Mouse (Mus musculus) heart, embryonic 16.5 days (tissue): ENCODE data around the gene Slc22a15. TPM values are rescaled to one million over a fixed set of nuclear protein-coding genes. Genes with fewer than 3 reads are reported as not detected.

ENCODE experiments used
- ATAC-seq: fragments of 200-750 bp; cut with Nextera tagmentation; replicated peaks from 2 replicates; pipeline ENCODE4 v1.8.0; 2017; ENCODE audit warnings: moderate number of reproducible peaks; ENCODE audit not compliant: insufficient read depth, low FRiP score; ENCODE audit errors: extremely low read depth
- H3K27ac ChIP-seq: fragments of 300-500 bp; sonication (generic); 2 replicates; pipeline ENCODE4 v1.5.1; 2014; ENCODE audit warnings: mild to moderate bottlenecking, low read length, control low read depth, moderate library complexity
- H3K27me3 ChIP-seq: fragments of 300-500 bp; sonication (generic); 2 replicates; pipeline ENCODE4 v1.6.1; 2014; ENCODE audit warnings: low read length, mixed read lengths; ENCODE audit not compliant: control insufficient read depth, insufficient read depth
- H3K36me3 ChIP-seq: fragments of 300-500 bp; sonication (generic); 2 replicates; pipeline ENCODE4 v1.6.1; 2014; ENCODE audit not compliant: control insufficient read depth, insufficient read depth
- H3K4me1 ChIP-seq: fragments of 300-500 bp; sonication (generic); 2 replicates; pipeline ENCODE4 v1.6.1; 2014; ENCODE audit warnings: low read length, mixed read lengths; ENCODE audit not compliant: control insufficient read depth, insufficient read depth
- H3K4me2 ChIP-seq: fragments of 300-500 bp; sonication (generic); 2 replicates; pipeline ENCODE4 v1.6.1; 2014; ENCODE audit warnings: low read depth, mild to moderate bottlenecking, control low read depth, low read length
- H3K4me3 ChIP-seq: fragments of 300-500 bp; sonication (generic); 2 replicates; pipeline ENCODE4 v1.5.1; 2014; ENCODE audit warnings: mild to moderate bottlenecking, control low read depth, low read length
- H3K9ac ChIP-seq: fragments of 300-500 bp; sonication (generic); 2 replicates; pipeline ENCODE4 v1.6.1; 2014; ENCODE audit warnings: low read length, control low read depth
- H3K9me3 ChIP-seq: fragments of 300-500 bp; sonication (generic); replicated peaks from 2 replicates; pipeline ENCODE4 v1.6.1; 2016; ENCODE audit warnings: low read length; ENCODE audit not compliant: control insufficient read depth
- WGBS: fragments of 180-500 bp; shearing (Covaris S2); extraction: QIAGEN DNeasy Blood & Tissue Kit; methylation state at CpG from one replicate; pipeline ENCODE4 v1.1.7; 2014; 5-methylcytosine and 5-hydroxymethylcytosine counted together
- polyA plus RNA-seq: library from polyadenylated mRNA; unstranded; fragments of >200 nt; fragmentation: Nextera tagmentation; extraction: Ambion mirVana; gene quantifications from 2 replicates; pipeline ENCODE4 v1.2.1, GENCODE M21; 2015

The Slc22a15 gene
- polyA plus RNA-seq, 1 experiment from 2014 or later, result 3.5 TPM

DNA sequence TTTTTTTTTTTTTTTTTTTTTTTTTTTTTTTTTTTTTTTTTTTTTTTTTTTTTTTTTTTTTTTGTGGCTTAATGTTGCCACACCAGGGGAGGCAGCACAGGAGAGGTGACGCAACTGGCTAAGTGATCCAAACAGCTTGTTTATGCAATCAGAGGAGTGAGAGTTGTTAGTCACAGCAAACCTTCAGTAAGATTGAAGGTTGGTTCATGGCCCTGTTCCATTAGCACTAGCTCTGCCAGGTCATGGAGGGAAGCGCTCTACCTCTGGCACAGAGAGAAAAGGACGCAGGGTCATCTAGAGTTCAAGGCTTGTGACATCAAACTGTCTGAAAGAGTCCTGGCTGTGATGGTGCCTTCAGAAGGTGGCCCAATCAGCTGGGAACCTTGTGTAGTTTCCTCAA lies 24.3 kb upstream of the Slc22a15 start:
- no peak overlapping the region for H3K27ac ChIP-seq
- ATAC-seq, result no peak
- no peaks in the 10 kb centered on the region for H3K9me3 ChIP-seq
- H3K4me1 ChIP-seq, result no peaks in the 10 kb centered on the region
- H3K27me3 ChIP-seq, result 0 out of 2 replicates have a peak, but pooled peaks cover 2% of the 10 kb centered on the region
- no peak overlapping the region for H3K4me3 ChIP-seq
- 61% methylated on average over 3 of the region's 3 CpGs for WGBS
- H3K36me3 ChIP-seq, result no peaks in the 10 kb centered on the region
- no peak overlapping the region for H3K9ac ChIP-seq
- H3K4me2 ChIP-seq, result no peak overlapping the region

- no peak overlapping the region for H3K9ac ChIP-seq
- no peak for ATAC-seq
- WGBS, result 66% methylated on average over 4 of the region's 4 CpGs
Measured at GRCm38 (mm10) chr3:101947250-101947649, 23.0 kb upstream of the Slc22a15 start.

GRCm38 (mm10) chr3:101945257-101945656 lies 21.0 kb upstream of the Slc22a15 start:
- no peak overlapping the region for H3K27ac ChIP-seq
- H3K27me3 ChIP-seq, result 0 out of 2 replicates have a peak, but pooled peaks cover 2% of the 10 kb centered on the region
- H3K9ac ChIP-seq, result no peak overlapping the region
- ATAC-seq, result no peak
- no peaks in the 10 kb centered on the region for H3K36me3 ChIP-seq
- no peak overlapping the region for H3K4me2 ChIP-seq
- no peaks in the 10 kb centered on the region for H3K9me3 ChIP-seq
- H3K4me3 ChIP-seq, result no peak overlapping the region
- 72% methylated on average over 5 of the region's 5 CpGs for WGBS
- H3K4me1 ChIP-seq, result no peaks in the 10 kb centered on the region

More at GRCm38 (mm10) chr3:101947250-101947649, 23.0 kb upstream of the Slc22a15 start:
- Histone ChIP-seq H3K27ac (no peak overlapping the region), H3K4me1 (no peaks in the 10 kb centered on the region), H3K4me3 (no peak overlapping the region), H3K9me3 (no peaks in the 10 kb centered on the region), H3K4me2 (no peak overlapping the region), H3K27me3 (0 out of 2 replicates have a peak, but pooled peaks cover 2% of the 10 kb centered on the region), H3K36me3 (no peaks in the 10 kb centered on the region)

DNA sequence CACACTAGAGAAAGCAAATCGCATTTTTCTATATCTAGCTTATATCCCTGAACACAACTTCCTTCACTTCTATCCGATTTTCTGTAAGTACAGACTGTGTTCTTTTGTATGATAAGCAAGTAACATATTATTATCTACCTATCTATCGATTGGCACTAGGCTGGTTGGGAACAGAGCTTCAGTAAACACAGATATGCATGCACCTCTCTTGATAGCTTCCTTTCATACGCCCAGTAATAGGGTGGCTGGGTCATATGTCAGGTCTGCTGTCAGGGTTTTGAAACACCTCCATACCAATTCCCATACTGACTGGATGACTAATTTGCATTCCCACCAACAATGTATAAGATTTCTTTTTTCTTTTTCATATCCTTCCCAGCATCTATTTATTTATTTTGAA lies 16.2 kb upstream of the Slc22a15 start:
- Histone ChIP-seq H3K27ac (no peak overlapping the region), H3K36me3 (no peaks in the 10 kb centered on the region), H3K9ac (no peak overlapping the region), H3K4me2 (no peak overlapping the region), H3K27me3 (0 out of 2 replicates have a peak, but pooled peaks cover 2% of the 10 kb centered on the region), H3K9me3 (no peaks in the 10 kb centered on the region), H3K4me1 (no peaks in the 10 kb centered on the region), H3K4me3 (no peak overlapping the region)
- 64% methylated on average over 4 of the region's 4 CpGs for WGBS
- ATAC-seq, result no peak

DNA sequence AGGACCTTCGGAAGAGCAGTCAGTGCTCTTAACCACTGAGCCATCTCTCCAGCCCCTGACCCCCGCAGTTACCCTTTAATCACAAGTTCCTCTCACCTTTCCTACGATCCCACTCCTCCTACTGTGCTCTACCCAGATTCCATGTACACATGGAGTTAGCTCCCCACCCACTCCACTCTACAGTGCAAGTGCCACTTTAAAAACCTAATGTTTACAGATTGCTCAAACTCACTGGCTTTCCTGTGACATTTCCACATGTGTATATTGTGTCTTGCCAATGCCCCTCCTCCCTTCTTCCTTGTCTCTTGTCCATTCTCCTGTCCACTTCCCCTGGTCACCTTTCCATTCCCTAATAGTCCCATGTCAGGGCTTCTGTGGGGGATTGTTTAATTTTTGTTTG lies 15.6 kb upstream of the Slc22a15 start:
- Histone ChIP-seq H3K9ac (no peak overlapping the region), H3K27me3 (0 out of 2 replicates have a peak, but pooled peaks cover 2% of the 10 kb centered on the region), H3K36me3 (no peaks in the 10 kb centered on the region), H3K27ac (no peak overlapping the region), H3K4me1 (no peaks in the 10 kb centered on the region), H3K4me2 (no peak overlapping the region), H3K4me3 (no peak overlapping the region), H3K9me3 (no peaks in the 10 kb centered on the region)
- 79% methylated on average over 3 of the region's 3 CpGs for WGBS
- no peak for ATAC-seq

DNA sequence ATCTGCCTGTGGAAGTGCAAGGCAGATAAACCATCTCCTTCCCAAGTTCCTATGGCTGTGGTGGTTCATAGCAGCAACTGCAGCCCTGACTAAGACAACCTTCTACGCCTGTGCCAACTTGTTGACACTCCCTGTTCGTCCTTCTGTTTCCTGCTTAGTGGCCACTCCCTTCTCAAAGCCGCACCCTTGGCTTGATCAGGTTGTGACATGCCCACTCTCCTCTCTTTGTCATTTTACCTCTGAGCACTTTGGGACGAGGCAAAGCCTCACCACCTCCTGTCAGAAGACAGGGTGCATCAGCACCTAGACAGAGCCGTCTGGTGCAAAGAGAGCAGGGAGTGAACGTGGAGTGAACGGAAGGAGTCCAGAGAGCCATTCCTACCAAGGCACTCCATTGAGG lies 14.9 kb upstream of the Slc22a15 start:
- H3K36me3 ChIP-seq, result no peaks in the 10 kb centered on the region
- 0 out of 2 replicates have a peak, but pooled peaks cover under 1% of the 10 kb centered on the region for H3K27me3 ChIP-seq
- H3K4me1 ChIP-seq, result no peaks in the 10 kb centered on the region
- no peak overlapping the region for H3K4me2 ChIP-seq
- ATAC-seq, result no peak
- H3K27ac ChIP-seq, result no peak overlapping the region
- no peaks in the 10 kb centered on the region for H3K9me3 ChIP-seq
- no peak overlapping the region for H3K4me3 ChIP-seq
- WGBS, result 58% methylated on average over 7 of the region's 7 CpGs
- no peak overlapping the region for H3K9ac ChIP-seq

DNA sequence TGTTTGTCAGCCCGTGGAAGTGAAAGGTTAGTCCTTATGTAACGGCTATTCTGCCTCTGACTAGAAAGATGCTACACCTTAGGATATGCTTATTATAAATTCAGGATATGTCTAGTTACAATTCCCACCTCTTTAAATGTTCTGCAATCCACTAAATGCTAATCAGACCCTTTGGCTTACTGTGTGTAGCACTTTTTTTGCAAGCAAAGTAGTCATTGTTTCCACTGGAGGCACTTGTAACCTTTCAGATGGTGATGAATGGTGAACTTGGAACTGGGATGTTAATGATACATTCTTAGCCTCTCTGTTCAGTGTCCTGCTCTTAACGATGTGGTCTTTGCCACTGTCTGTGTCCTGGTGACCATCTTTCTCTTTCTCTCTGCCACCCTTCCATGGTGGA lies 12.1 kb upstream of the Slc22a15 start:
- no peak overlapping the region for H3K4me3 ChIP-seq
- WGBS, result 62% methylated on average over 3 of the region's 3 CpGs
- no peak for ATAC-seq

DNA sequence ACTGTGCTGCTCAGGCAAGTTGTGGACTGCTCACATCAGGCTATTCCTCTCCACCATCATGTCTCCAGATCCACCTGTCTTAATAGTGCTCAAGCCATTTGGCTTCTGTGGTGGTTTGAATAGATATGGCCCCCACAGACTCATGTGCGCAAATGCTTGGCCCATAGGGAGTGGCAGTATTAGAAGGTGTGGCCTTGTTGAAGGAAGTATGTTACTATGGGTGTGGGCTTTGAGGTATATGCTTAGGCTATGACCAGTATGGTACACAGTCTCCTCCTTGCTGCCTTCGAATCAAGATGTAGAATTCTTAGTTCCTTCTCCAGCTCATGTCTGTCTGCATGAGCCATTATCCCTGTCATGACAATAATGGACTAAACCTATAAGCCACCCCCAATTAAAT lies 9.6 kb upstream of the Slc22a15 start:
- no peak overlapping the region for H3K27ac ChIP-seq
- no peak overlapping the region for H3K4me3 ChIP-seq
- no peaks in the 10 kb centered on the region for H3K36me3 ChIP-seq
- 80% methylated on average over 2 of the region's 2 CpGs for WGBS
- no peak for ATAC-seq
- H3K4me1 ChIP-seq, result peaks cover 4% of the 10 kb centered on the region; the same call in 1 of the 2 replicates
- H3K9ac ChIP-seq, result no peak overlapping the region
- no peaks in the 10 kb centered on the region for H3K27me3 ChIP-seq
- H3K9me3 ChIP-seq, result no peaks in the 10 kb centered on the region
- no peak overlapping the region for H3K4me2 ChIP-seq

More for the DNA sequence above, 12.1 kb upstream of the Slc22a15 start:
- H3K36me3 ChIP-seq, result no peaks in the 10 kb centered on the region
- H3K27me3 ChIP-seq, result no peaks in the 10 kb centered on the region
- no peak overlapping the region for H3K4me2 ChIP-seq
- H3K27ac ChIP-seq, result no peak overlapping the region
- no peak overlapping the region for H3K9ac ChIP-seq
- no peaks in the 10 kb centered on the region for H3K9me3 ChIP-seq
- no peaks in the 10 kb centered on the region for H3K4me1 ChIP-seq

DNA sequence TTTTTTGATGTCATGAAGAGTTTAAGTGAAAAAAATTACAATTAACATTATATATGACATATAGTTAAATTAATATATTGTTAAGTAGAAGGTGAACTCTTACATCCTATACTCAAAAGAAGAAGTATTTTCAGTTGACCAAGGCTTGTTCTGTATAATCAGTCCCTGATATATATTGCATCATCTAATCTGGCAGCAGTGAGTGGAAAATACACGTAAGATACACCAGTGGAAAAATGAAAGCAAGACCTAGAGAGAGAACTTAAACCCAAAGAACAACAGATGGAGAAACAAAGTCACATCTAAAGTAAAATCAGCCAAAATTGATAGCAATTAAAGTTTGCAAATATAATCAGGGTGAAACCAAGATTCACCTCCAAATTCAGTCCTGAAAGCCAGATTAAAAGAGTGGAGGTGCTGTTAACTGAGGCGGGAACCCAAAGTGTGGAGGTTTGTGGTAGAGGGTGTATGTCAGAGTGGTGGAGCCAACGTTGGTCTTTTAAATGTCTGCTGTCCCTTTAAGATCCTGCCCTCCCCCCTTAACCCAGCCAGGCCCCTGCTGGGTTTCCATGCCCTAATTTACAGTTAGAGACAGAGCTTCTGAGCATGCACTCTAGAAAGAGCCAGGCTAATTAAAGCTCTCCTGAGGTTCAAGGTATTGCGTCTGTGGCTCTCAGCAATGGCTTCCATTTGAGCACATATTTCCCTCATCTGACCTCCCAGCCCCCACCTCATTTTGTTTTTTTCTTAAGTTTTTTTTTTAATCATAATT lies 5.0 kb upstream of the Slc22a15 start:
- peak; percentile 46; the same call in 1 of the 2 replicates for ATAC-seq
- 32% methylated on average over 4 of the region's 4 CpGs for WGBS

More for the DNA sequence above, 5.0 kb upstream of the Slc22a15 start:
- Histone ChIP-seq H3K27me3 (no peaks in the 10 kb centered on the region), H3K27ac (no peak overlapping the region), H3K4me1 (peaks cover 16% of the 10 kb centered on the region), H3K4me2 (no peak overlapping the region), H3K4me3 (no peak overlapping the region), H3K9ac (no peak overlapping the region), H3K36me3 (no peaks in the 10 kb centered on the region), H3K9me3 (no peaks in the 10 kb centered on the region)
